Mouse (Mus musculus) olfactory bulb, adult 2 months (tissue): ENCODE measurements at regions not wholly inside any gene's neighbourhood (a gene's known extent, or its start where the extent isn't known, plus 50 kb on each side); places are given as distances from the start of the nearest gene placed in this dataset.

Experiments used
- CTCF ChIP-seq: fragments of 200-500 bp; IDR thresholded peaks from 2 replicates; pipeline ENCODE4 v1.5.1; 2012; ENCODE audit warnings: low read depth, mild to moderate bottlenecking, low read length, moderate library complexity; ENCODE audit not compliant: insufficient read depth
- POLR2A ChIP-seq: fragments of 200-500 bp; IDR thresholded peaks from 2 replicates; pipeline ENCODE4 v1.6.1; 2012; ENCODE audit warnings: mild to moderate bottlenecking, low read depth, low read length, moderate library complexity; ENCODE audit not compliant: insufficient read depth

DNA sequence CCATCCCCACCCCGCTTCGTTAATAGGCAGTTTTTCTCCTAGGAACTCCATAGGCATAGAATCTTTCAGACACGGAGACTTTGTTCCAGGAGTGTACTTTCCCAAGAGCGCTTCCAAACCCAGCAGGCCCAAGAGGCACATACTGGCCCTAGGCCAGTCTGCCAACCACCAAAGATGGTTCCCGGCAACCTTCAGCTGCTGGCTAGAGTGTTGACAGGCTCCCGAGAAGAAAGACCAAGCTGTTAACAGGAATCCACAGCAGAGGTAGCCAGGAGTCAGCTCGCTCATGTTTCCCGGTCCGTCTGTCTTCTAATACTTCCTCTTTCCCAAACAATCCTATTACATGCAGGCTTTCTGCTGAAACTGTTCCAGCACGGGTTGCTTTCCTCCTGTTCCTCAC, 544.4 kb downstream of the Gm19410 start:
- TF ChIP-seq POLR2A, result no peak
- TF ChIP-seq CTCF, result no peak
